Mouse (Mus musculus) neural tube, embryonic 13.5 days (tissue): ENCODE results near the gene Grasp. TPM values are rescaled to one million over a fixed set of nuclear protein-coding genes. Genes with fewer than 3 reads are reported as not detected.

ENCODE experiments used
- ATAC-seq: fragments of 200-750 bp; cut with Nextera tagmentation; 2 replicates; pipeline ENCODE4 v1.8.0; 2017; ENCODE audit warnings: low read depth, mild to moderate bottlenecking, moderate TSS enrichment, moderate library complexity
- H3K27ac ChIP-seq: fragments of 300-500 bp; sonication (generic); replicated peaks from 2 replicates; pipeline ENCODE4 v1.5.1; 2015; ENCODE audit warnings: moderate library complexity, mild to moderate bottlenecking, inconsistent platforms
- H3K27me3 ChIP-seq: fragments of 300-500 bp; sonication (generic); 2 replicates; pipeline ENCODE4 v1.6.1; 2015; ENCODE audit warnings: mild to moderate bottlenecking, inconsistent platforms
- H3K36me3 ChIP-seq: fragments of 300-500 bp; sonication (generic); 2 replicates; pipeline ENCODE4 v1.6.1; 2015; ENCODE audit warnings: mild to moderate bottlenecking, inconsistent platforms
- H3K4me1 ChIP-seq: fragments of 300-500 bp; sonication (generic); replicated peaks from 2 replicates; pipeline ENCODE4 v1.6.1; 2015; ENCODE audit warnings: inconsistent platforms
- H3K4me2 ChIP-seq: fragments of 300-500 bp; sonication (generic); 2 replicates; pipeline ENCODE4 v1.6.1; 2015; ENCODE audit warnings: inconsistent platforms, mild to moderate bottlenecking, moderate library complexity
- H3K4me3 ChIP-seq: fragments of 300-500 bp; sonication (generic); 2 replicates; pipeline ENCODE4 v1.5.1; 2015; ENCODE audit warnings: mild to moderate bottlenecking, inconsistent platforms
- H3K9ac ChIP-seq: fragments of 300-500 bp; sonication (generic); 2 replicates; pipeline ENCODE4 v1.6.1; 2015; ENCODE audit warnings: moderate library complexity, mild to moderate bottlenecking, inconsistent platforms
- H3K9me3 ChIP-seq: fragments of 300-500 bp; sonication (generic); 2 replicates; pipeline ENCODE4 v1.6.1; 2016; ENCODE audit warnings: inconsistent platforms
- WGBS: fragments of 180-500 bp; shearing (Covaris S2); methylation state at CpG from one replicate; pipeline ENCODE4 v1.1.7; 2015; 5-methylcytosine and 5-hydroxymethylcytosine counted together
- polyA plus RNA-seq: library from polyadenylated mRNA; unstranded; fragments of >200 nt; fragmentation: Nextera tagmentation; extraction: Ambion mirVana; gene quantifications from 2 replicates; pipeline ENCODE4 v1.2.1, GENCODE M21; 2015

Grasp gene
- polyA plus RNA-seq, 1 experiment from 2014 or later: 4.8 TPM

DNA sequence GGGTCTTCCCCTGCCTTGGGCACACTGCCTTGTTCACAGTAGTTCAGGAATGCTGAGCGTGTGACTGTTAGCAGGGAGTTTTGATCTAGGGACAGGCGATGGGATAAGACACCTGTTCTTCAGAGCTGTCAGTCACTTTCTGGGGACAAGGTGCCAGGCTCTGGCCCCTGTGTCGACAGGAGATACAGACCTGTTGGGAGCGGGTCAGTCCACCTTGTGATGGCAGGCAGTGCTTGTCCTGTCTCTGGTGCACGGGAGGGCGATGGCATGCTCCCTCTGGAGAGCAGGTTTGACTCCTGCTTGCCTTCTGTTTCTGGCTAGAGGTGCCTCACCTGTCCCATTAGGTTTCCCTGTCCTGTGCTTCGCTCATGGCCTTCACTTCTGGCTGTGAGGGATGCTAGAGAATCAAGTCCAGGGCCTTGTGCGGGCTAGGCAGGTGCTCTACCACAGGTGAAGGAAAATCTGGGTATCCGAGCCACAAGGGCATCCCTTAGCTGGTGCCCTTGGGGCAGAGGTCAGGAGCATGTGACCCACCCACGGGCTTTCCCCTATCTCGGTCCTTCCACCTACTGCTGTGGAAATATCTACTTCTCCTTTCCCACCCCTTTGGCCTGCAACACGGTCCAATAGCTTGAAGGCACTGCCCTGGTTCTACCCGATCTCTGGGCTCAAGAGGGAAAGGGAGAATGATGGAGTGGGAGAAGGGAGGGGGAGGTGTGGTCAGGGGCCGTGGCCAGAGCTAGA, 32.6 kb downstream of the Grasp start:
- peaks cover 27% of the 10 kb centered on the region for H3K4me1 ChIP-seq
- no peak overlapping the region for H3K4me2 ChIP-seq
- H3K9ac ChIP-seq: no peak overlapping the region
- H3K27me3 ChIP-seq: 0 out of 2 replicates have a peak, but pooled peaks cover 6% of the 10 kb centered on the region
- WGBS: 84% methylated on average over 14 of the region's 14 CpGs
- H3K9me3 ChIP-seq: no peaks in the 10 kb centered on the region
- no peaks in the 10 kb centered on the region for H3K36me3 ChIP-seq
- no peak for ATAC-seq
- H3K4me3 ChIP-seq: no peak overlapping the region
- no peak overlapping the region for H3K27ac ChIP-seq

DNA sequence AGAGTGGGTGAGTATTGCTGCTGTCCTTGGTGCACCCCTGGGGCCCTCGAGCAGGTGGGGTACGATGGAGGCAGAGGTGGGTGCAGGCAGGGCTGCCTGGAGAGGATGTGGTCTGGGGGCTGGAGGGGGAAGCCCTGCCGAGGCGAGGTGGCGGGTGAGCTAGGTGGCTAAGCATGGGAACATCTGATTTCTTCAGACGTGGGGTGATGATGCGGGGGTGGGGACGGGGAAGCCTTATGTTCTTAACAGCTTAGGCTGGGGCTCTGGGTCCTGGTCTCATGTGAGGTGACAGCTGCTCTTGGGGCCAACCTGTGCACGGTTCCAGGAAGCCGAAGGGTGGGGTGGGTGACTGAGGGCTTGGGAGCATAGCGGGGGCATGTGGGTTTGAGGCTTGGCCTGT, 34.4 kb downstream of the Grasp start:
- no peaks in the 10 kb centered on the region for H3K9me3 ChIP-seq
- ATAC-seq: no peak
- WGBS: 86% methylated on average over 11 of the region's 11 CpGs

DNA sequence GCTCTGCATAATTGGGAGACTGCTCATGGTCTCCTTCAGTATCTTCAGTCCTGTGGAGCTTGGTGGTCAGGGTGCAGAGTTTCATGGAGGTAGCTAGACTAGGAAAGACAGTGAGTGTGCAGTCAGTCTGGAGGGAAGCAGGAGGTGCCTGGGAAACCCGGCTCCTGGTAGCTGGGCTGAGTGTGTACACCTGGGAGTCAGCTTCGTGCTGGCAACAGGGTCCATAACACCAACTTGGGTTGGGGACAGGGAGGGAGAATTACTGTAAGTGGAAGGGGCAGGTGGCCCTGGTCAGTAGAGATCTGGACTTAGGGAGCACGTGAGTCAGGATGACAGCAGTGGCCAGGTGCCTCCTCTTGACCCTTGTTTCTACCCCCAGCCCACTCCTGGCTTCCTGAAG, 35.9 kb downstream of the Grasp start:
- Histone ChIP-seq H3K9ac (no peak overlapping the region), H3K27me3 (peaks cover 10% of the 10 kb centered on the region), H3K4me3 (no peak overlapping the region), H3K27ac (no peak overlapping the region), H3K9me3 (no peaks in the 10 kb centered on the region), H3K36me3 (no peaks in the 10 kb centered on the region), H3K4me2 (no peak overlapping the region), H3K4me1 (peaks cover 17% of the 10 kb centered on the region; the same call in 1 of the 2 replicates)
- WGBS: 76% methylated on average over 3 of the region's 3 CpGs
- no peak for ATAC-seq

More for the DNA sequence above, 34.4 kb downstream of the Grasp start:
- Histone ChIP-seq H3K4me3 (no peak overlapping the region), H3K4me2 (no peak overlapping the region), H3K27ac (no peak overlapping the region), H3K4me1 (peaks cover 28% of the 10 kb centered on the region), H3K9ac (no peak overlapping the region), H3K27me3 (no peaks in the 10 kb centered on the region), H3K36me3 (no peaks in the 10 kb centered on the region)

DNA sequence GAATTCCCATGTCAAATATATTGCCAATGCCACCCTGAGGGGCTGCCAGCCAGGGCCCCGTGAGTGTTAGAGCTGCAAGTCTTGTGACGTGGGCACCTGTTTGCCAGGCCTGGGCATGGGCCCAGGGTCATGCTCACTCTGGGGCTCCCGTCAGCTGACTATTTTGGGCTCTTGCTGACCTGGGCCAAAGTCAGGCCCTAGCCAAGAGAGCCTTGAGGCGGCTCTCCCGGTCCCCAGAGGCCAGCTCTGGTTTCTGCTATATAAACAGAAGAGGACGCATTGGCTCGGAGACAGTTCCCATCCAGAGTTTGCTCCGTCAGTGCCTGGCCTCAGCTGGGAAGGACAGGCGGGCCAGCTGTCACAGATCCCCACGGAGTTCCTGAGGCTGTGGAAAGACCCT, 36.4 kb downstream of the Grasp start:
- H3K4me2 ChIP-seq: no peak overlapping the region
- H3K9me3 ChIP-seq: no peaks in the 10 kb centered on the region
- no peak for ATAC-seq
- WGBS: 58% methylated on average over 10 of the region's 10 CpGs
- peaks cover 15% of the 10 kb centered on the region for H3K27me3 ChIP-seq
- H3K36me3 ChIP-seq: no peaks in the 10 kb centered on the region
- H3K4me1 ChIP-seq: peaks cover 14% of the 10 kb centered on the region; the same call in 1 of the 2 replicates
- H3K27ac ChIP-seq: no peak overlapping the region
- no peak overlapping the region for H3K9ac ChIP-seq
- no peak overlapping the region for H3K4me3 ChIP-seq

DNA sequence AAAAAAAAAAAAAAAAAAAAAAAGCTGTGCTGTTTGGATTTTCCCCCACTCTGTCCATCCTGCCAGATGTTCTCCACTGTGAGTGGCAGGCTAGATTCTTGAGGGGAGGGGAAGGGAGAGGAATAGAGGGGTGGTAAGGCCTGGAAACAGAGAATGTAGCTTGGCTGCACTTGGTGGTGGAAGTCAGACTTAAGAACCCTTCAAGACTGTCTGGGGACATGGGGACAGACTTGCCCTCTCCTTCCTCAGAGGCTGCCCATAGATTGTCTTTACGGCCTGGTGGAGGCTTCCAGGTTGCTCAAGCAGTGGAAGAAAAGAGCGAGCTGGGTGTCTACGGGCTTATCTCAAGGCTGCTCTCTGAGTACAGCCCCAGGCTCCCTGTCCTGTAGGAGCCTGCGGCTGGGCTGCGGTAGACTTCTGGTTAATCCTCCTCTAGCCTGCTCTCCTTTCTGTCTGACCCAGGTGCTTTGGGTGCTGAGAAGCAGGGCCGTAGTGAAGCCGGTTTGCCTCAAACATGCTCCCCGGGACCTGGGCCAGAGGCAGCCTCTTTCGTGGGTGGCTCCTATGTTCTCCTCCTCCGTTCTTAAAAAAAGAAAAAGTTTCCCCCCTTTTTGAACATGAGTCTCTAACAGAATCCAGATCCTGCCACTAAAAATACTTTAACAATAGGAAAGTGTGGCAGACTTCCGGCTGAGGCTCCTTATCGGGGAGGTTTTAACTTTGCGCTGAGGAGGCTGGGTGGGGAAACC, 37.1 kb downstream of the Grasp start:
- Histone ChIP-seq H3K4me3 (no peak overlapping the region), H3K9me3 (no peaks in the 10 kb centered on the region), H3K27me3 (peaks cover 21% of the 10 kb centered on the region), H3K4me1 (peaks cover 20% of the 10 kb centered on the region), H3K27ac (peak overlapping the region; percentile 2; the same call in 1 of the 2 replicates), H3K4me2 (no peak overlapping the region), H3K36me3 (no peaks in the 10 kb centered on the region), H3K9ac (no peak overlapping the region)
- no peak for ATAC-seq
- WGBS: 76% methylated on average over 13 of the region's 13 CpGs

DNA sequence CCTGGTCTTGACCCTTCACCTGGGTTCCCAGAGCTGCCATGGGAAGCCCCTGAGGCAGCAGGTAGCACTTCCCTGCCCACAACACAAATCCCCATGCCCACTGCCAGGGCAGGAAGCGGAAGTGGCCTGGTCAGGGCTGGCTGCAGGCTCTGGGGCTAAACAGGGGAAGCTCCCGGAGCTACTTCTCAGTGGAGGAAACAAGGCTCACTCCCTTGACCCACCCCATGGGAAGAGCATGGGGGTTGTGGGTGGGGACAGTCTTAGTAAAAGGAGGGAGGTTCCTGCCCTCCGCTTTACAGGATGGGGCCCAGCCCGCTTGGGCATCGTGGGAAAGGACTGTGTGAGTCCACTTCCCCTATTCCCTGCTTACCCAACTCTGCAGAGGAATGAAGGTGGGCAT, 38.5 kb downstream of the Grasp start:
- Histone ChIP-seq H3K4me1 (peaks cover 32% of the 10 kb centered on the region), H3K27me3 (peaks cover 36% of the 10 kb centered on the region), H3K4me2 (no peak overlapping the region), H3K9me3 (no peaks in the 10 kb centered on the region), H3K27ac (no peak overlapping the region), H3K4me3 (no peak overlapping the region), H3K9ac (no peak overlapping the region; the same call in 1 of the 2 replicates), H3K36me3 (no peaks in the 10 kb centered on the region)
- WGBS: 72% methylated on average over 5 of the region's 5 CpGs
- no peak for ATAC-seq

DNA sequence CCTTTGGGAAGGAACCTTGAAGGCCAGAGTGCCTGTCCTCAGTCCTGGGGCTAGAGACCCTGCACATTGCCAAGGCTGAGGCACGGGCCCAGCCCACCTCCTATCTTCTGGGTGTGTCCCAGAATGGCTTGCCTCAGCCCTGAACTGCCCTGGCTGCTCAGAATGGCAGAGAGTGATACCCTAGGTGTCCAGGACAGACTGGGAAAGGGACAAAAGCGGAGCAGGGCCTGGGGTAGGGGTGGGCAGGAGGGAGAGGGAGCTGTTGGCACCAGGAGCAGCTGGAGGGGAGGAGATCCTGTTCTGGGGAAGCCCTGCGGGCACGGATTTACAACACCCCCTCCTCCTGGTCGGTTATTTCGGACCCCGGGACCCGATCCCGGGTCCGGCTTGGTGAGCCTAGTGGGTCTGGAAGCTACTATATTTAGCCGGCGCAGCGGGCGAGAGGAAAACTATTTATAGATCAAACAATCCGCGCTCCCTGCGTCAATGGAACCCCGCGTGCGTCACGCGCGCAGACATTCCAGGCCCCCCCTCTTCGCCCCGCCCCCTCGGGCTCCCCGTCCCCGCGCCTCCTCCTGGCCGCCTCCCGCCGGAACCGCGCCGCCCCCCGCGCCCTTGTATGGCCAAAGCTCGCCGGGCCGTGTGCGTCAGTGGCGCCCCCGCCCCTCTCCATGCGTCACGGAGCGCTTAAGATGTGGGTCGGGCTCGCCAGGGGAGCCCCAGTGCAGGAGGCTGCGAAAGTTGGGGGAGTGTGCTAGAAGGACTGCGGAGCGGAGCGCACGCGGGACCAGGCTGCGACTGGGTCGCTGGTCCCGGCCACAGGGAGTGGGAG, 42.4 kb downstream of the Grasp start:
- H3K4me1 ChIP-seq: peaks cover 21% of the 10 kb centered on the region
- under 1% methylated on average over 57 of the region's 57 CpGs for WGBS
- peak overlapping the region; percentile 46 for H3K4me3 ChIP-seq
- H3K9me3 ChIP-seq: no peaks in the 10 kb centered on the region
- H3K4me2 ChIP-seq: peak overlapping the region; percentile 83
- H3K27me3 ChIP-seq: peaks cover 48% of the 10 kb centered on the region
- peak overlapping the region; percentile 68 for H3K9ac ChIP-seq
- ATAC-seq: peak; percentile 74
- 0 out of 2 replicates have a peak overlapping the region, but pooled peaks have one; percentile 33 for H3K27ac ChIP-seq
- H3K36me3 ChIP-seq: peaks cover 13% of the 10 kb centered on the region

DNA sequence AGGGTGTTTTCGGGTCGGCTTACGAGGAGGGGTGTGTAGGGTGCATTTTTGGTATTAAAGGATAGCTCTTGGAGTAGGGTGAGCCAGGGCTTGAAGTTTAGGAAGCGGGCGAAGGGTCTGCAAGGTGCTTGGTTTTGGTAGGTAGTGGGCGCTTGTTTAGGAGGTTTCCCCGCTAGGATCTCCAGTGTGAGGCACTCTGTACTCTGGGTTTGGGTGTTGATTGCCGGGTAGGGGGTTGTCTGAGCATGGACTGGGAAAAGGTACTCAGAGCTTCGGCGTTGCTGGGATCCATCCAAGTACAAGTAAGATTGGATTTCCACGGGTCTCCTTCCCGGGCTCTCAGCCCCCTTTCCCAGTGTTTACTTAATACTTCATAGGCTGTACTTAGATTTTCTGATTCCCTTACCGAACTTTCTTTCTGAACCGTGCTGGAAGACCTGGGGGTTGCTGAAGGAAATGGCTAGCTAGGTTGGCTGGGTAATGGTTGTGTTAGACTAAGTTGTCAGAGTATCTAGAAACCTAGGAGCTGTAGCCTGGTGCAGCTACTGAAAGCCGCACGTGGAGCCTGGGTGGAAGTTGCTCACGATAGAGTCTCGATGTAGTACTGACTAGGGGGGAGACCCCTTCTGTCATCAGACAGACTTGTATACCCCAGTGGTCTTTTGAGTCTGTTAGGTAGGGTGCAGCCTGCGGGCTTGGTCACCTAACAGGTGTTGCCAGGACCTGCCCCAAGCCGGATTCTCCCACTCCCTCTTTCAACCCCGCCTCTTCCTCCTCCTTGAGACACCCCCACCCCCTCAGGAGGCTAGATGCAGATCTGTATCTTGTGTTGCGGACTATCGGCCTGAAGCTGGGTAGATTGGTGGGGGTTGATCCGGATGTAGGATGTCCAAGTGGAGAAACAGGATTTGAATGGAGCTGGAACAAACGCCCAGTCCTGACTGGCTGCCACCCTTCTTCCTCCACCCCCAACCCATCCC, 43.4 kb downstream of the Grasp start:
- 4% methylated on average over 25 of the region's 25 CpGs for WGBS
- no peak; the same call in 1 of the 2 replicates for ATAC-seq
- H3K9ac ChIP-seq: peak overlapping the region; percentile 68
- peak overlapping the region; percentile 83 for H3K4me2 ChIP-seq
- 0 out of 2 replicates have a peak overlapping the region, but pooled peaks have one; percentile 33 for H3K27ac ChIP-seq
- H3K9me3 ChIP-seq: no peaks in the 10 kb centered on the region
- H3K4me3 ChIP-seq: peak overlapping the region; percentile 46
- peaks cover 18% of the 10 kb centered on the region for H3K4me1 ChIP-seq
- peaks cover 22% of the 10 kb centered on the region for H3K36me3 ChIP-seq
- peaks cover 48% of the 10 kb centered on the region for H3K27me3 ChIP-seq

DNA sequence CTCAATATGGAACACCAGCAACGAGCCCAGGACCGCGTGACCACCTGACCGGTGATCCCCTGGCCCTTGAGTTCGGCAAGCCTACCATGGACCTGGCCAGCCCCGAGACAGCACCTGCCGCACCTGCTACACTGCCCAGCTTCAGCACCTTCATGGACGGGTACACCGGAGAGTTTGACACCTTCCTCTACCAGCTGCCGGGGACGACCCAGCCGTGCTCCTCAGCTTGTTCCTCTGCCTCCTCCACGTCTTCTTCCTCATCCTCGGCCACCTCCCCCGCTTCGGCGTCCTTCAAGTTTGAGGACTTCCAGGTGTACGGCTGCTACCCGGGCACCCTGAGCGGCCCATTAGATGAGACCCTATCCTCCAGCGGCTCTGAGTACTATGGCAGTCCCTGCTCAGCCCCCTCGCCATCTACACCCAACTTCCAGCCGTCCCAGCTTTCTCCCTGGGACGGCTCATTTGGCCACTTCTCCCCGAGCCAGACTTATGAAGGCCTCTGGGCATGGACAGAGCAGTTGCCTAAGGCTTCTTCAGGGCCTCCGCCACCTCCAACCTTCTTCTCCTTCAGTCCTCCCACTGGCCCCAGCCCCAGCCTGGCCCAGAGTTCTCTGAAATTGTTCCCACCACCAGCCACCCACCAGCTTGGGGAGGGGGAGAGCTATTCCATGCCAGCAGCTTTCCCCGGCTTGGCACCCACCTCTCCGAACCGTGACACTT, 46.3 kb downstream of the Grasp start:
- WGBS: 93% methylated on average over 29 of the region's 29 CpGs

DNA sequence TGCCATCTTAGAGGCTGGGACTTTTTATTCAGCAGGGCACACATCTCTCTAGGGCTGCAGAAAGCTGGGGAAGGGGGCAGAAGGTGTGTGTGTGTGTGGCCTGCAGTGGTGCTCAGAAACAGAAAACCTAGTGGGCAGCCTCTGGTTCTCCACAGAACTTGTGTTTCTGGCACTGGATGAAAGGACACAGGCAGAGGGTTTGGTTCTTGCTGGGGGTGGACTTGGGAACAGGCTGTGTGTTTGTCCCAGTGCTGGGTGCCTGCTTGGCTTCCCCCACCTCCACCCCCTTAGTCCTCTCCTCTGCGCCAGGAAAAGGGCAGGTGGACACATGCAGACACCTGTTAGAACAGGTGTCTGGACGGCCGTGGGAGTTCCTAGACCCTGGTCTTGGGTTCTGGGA, 47.1 kb downstream of the Grasp start:
- peak overlapping the region; percentile 29; the same call in 1 of the 2 replicates for H3K27ac ChIP-seq
- peaks cover 43% of the 10 kb centered on the region for H3K36me3 ChIP-seq
- 75% methylated on average over 3 of the region's 3 CpGs for WGBS
- H3K27me3 ChIP-seq: peaks cover 26% of the 10 kb centered on the region
- H3K4me2 ChIP-seq: no peak overlapping the region
- H3K4me3 ChIP-seq: no peak overlapping the region
- no peak overlapping the region for H3K9ac ChIP-seq
- H3K4me1 ChIP-seq: peaks cover 13% of the 10 kb centered on the region
- H3K9me3 ChIP-seq: no peaks in the 10 kb centered on the region
- no peak for ATAC-seq

More for the DNA sequence above, 46.3 kb downstream of the Grasp start:
- H3K9me3 ChIP-seq: no peaks in the 10 kb centered on the region
- H3K27me3 ChIP-seq: peaks cover 34% of the 10 kb centered on the region
- H3K4me1 ChIP-seq: peaks cover 18% of the 10 kb centered on the region
- H3K27ac ChIP-seq: no peak overlapping the region
- H3K4me3 ChIP-seq: no peak overlapping the region
- no peak for ATAC-seq
- H3K4me2 ChIP-seq: no peak overlapping the region
- H3K9ac ChIP-seq: no peak overlapping the region
- H3K36me3 ChIP-seq: peaks cover 43% of the 10 kb centered on the region
